Mouse (Mus musculus) forebrain, embryonic 10.5 days (tissue): ENCODE measurements at regions not wholly inside any gene's neighbourhood (a gene's known extent, or its start where the extent isn't known, plus 50 kb on each side); places are given as distances from the start of the nearest gene placed in this dataset.
"Not testable (repeated sequence)": the region's sequence is repeated elsewhere in the genome, so short reads cannot be mapped to it uniquely, and the experiment has no call there.

Source experiments
- DNase-seq: peaks from one replicate; pipeline ENCODE4 v3.0.0-alpha.2; 2017; ENCODE audit warnings: low spot score; ENCODE audit errors: extremely low spot score
- H3K27ac ChIP-seq: fragments of 300-500 bp; sonication (generic); 2 replicates; pipeline ENCODE4 v1.5.1; 2016; ENCODE audit warnings: mild to moderate bottlenecking
- H3K27me3 ChIP-seq: fragments of 300-500 bp; sonication (generic); 2 replicates; pipeline ENCODE4 v1.6.1; 2016; ENCODE audit warnings: mild to moderate bottlenecking; ENCODE audit not compliant: poor library complexity, severe bottlenecking
- H3K36me3 ChIP-seq: fragments of 300-500 bp; sonication (generic); replicated peaks from 2 replicates; pipeline ENCODE4 v1.6.1; 2016; ENCODE audit warnings: mild to moderate bottlenecking, moderate library complexity
- H3K4me1 ChIP-seq: fragments of 300-500 bp; sonication (generic); 2 replicates; pipeline ENCODE4 v1.6.1; 2016
- H3K4me3 ChIP-seq: fragments of 300-500 bp; sonication (generic); 2 replicates; pipeline ENCODE4 v1.5.1; 2016; ENCODE audit warnings: mild to moderate bottlenecking, moderate library complexity
- H3K9me3 ChIP-seq: fragments of 300-500 bp; sonication (generic); 2 replicates; pipeline ENCODE4 v1.6.1; 2016; ENCODE audit warnings: mild to moderate bottlenecking, moderate library complexity
- WGBS: fragments of 180-500 bp; shearing (Covaris S2); methylation state at CpG from one replicate; pipeline ENCODE4 v1.1.7; 2016; 5-methylcytosine and 5-hydroxymethylcytosine counted together

- H3K27me3 ChIP-seq, H3K27ac ChIP-seq, H3K4me3 ChIP-seq, H3K36me3 ChIP-seq, DNase-seq, H3K4me1 ChIP-seq: not testable (repeated sequence)
- WGBS, result 51% methylated on average over 12 of the region's 12 CpGs
- peaks cover 36% of the 10 kb centered on the region for H3K9me3 ChIP-seq
Observed at GRCm38 (mm10) chr6:3201507-3201906, 197.9 kb downstream of the Samd9l start.

GRCm38 (mm10) chr6:3201107-3201506 is 198.3 kb downstream of the Samd9l start:
- DNase-seq, result no peak
- Histone ChIP-seq H3K4me3 (no peak overlapping the region), H3K9me3 (peaks cover 33% of the 10 kb centered on the region), H3K36me3 (no peaks in the 10 kb centered on the region), H3K27me3 (no peaks in the 10 kb centered on the region), H3K4me1 (no peaks in the 10 kb centered on the region), H3K27ac (no peak overlapping the region)
- 68% methylated on average over 33 of the region's 33 CpGs for WGBS

GRCm38 (mm10) chr6:3200586-3200985 is 198.8 kb downstream of the Samd9l start:
- peaks cover 29% of the 10 kb centered on the region for H3K9me3 ChIP-seq
- H3K27ac ChIP-seq, H3K4me3 ChIP-seq, H3K36me3 ChIP-seq, H3K4me1 ChIP-seq, H3K27me3 ChIP-seq: not testable (repeated sequence)
- peak; percentile 88 for DNase-seq
- WGBS, result 85% methylated on average over 18 of the region's 18 CpGs

- not testable (repeated sequence) for H3K4me3 ChIP-seq, H3K27ac ChIP-seq, H3K36me3 ChIP-seq, H3K27me3 ChIP-seq, H3K4me1 ChIP-seq, DNase-seq
- peaks cover 32% of the 10 kb centered on the region for H3K9me3 ChIP-seq
- 61% methylated on average over 1 of the region's 1 CpGs for WGBS
Observed at GRCm38 (mm10) chr6:3192424-3192820, 206.9 kb downstream of the Samd9l start.

GRCm38 (mm10) chr6:3191695-3192423 is 207.5 kb downstream of the Samd9l start:
- not testable (repeated sequence) for H3K4me3 ChIP-seq, DNase-seq, H3K27me3 ChIP-seq, H3K27ac ChIP-seq, H3K36me3 ChIP-seq, H3K4me1 ChIP-seq
- peaks cover 27% of the 10 kb centered on the region for H3K9me3 ChIP-seq
- WGBS, result 84% methylated on average over 6 of the region's 6 CpGs

GRCm38 (mm10) chr6:3183819-3184199 is 215.6 kb downstream of the Samd9l start:
- Histone ChIP-seq H3K36me3 (no peaks in the 10 kb centered on the region), H3K27me3 (0 out of 2 replicates have a peak, but pooled peaks cover 5% of the 10 kb centered on the region), H3K4me1 (no peaks in the 10 kb centered on the region), H3K9me3 (peaks cover 35% of the 10 kb centered on the region), H3K4me3 (no peak overlapping the region), H3K27ac (no peak overlapping the region)
- DNase-seq, result no peak
- 42% methylated on average over 5 of the region's 5 CpGs for WGBS

GRCm38 (mm10) chr6:3182889-3183818 is 216.2 kb downstream of the Samd9l start:
- 45% methylated on average over 33 of the region's 33 CpGs for WGBS
- no peaks in the 10 kb centered on the region for H3K36me3 ChIP-seq

GRCm38 (mm10) chr6:3182424-3182841 is 216.9 kb downstream of the Samd9l start:
- WGBS, result 42% methylated on average over 17 of the region's 17 CpGs
- peaks cover 35% of the 10 kb centered on the region for H3K9me3 ChIP-seq
- peak overlapping the region; percentile 16 for H3K4me3 ChIP-seq
- not testable (repeated sequence) for H3K27ac ChIP-seq, H3K27me3 ChIP-seq, H3K36me3 ChIP-seq, DNase-seq, H3K4me1 ChIP-seq

More at GRCm38 (mm10) chr6:3182889-3183818, 216.2 kb downstream of the Samd9l start:
- H3K4me1 ChIP-seq, result no peaks in the 10 kb centered on the region
- peak overlapping the region; percentile 16 for H3K4me3 ChIP-seq
- peaks cover 35% of the 10 kb centered on the region for H3K9me3 ChIP-seq
- peak; percentile 32 for DNase-seq
- H3K27ac ChIP-seq, result no peak overlapping the region
- H3K27me3 ChIP-seq, result 0 out of 2 replicates have a peak, but pooled peaks cover 5% of the 10 kb centered on the region

GRCm38 (mm10) chr6:3179603-3180348 is 219.6 kb downstream of the Samd9l start:
- H3K27ac ChIP-seq, DNase-seq, H3K27me3 ChIP-seq, H3K4me3 ChIP-seq, H3K4me1 ChIP-seq, H3K36me3 ChIP-seq: not testable (repeated sequence)
- H3K9me3 ChIP-seq, result peaks cover 35% of the 10 kb centered on the region
- WGBS, result 81% methylated on average over 8 of the region's 10 CpGs

GRCm38 (mm10) chr6:3169479-3169878 is 229.9 kb downstream of the Samd9l start:
- H3K9me3 ChIP-seq, H3K4me3 ChIP-seq, H3K27ac ChIP-seq, H3K4me1 ChIP-seq, H3K36me3 ChIP-seq, DNase-seq, H3K27me3 ChIP-seq: not testable (repeated sequence)
- 81% methylated on average over 4 of the region's 4 CpGs for WGBS

GRCm38 (mm10) chr6:3166149-3166548 is 233.2 kb downstream of the Samd9l start:
- H3K4me3 ChIP-seq, H3K4me1 ChIP-seq, H3K27me3 ChIP-seq, H3K27ac ChIP-seq, DNase-seq, H3K9me3 ChIP-seq, H3K36me3 ChIP-seq: not testable (repeated sequence)
- WGBS, result 54% methylated on average over 1 of the region's 1 CpGs

- not testable (repeated sequence) for H3K36me3 ChIP-seq
- 28% methylated on average over 2 of the region's 2 CpGs for WGBS
Observed at GRCm38 (mm10) chr6:3151901-3152300, 247.5 kb downstream of the Samd9l start.

More at GRCm38 (mm10) chr6:3151901-3152300, 247.5 kb downstream of the Samd9l start:
- H3K4me1 ChIP-seq, H3K27me3 ChIP-seq, H3K27ac ChIP-seq, H3K4me3 ChIP-seq, H3K9me3 ChIP-seq, DNase-seq: not testable (repeated sequence)
